Mouse (Mus musculus) induced T-regulatory cell, adult 2 months (primary cell): ENCODE measurements around the gene Irgm1.
"Not testable (repeated sequence)": the region's sequence is repeated elsewhere in the genome, so short reads cannot be mapped to it uniquely, and the experiment has no call there.

Experiments used
- DNase-seq: peaks from one replicate; pipeline ENCODE4 v3.0.0-alpha.2; 2012; ENCODE audit warnings: low read depth

The Irgm1 gene

GRCm38 (mm10) chr11:48833078-48833730, 38.3 kb downstream of the Irgm1 start:
- peak; percentile 34 for DNase-seq

GRCm38 (mm10) chr11:48831273-48831672, 40.2 kb downstream of the Irgm1 start:
- no peak for DNase-seq

GRCm38 (mm10) chr11:48830279-48830678, 41.2 kb downstream of the Irgm1 start:
- no peak for DNase-seq

- DNase-seq, result no peak
Measured at GRCm38 (mm10) chr11:48827926-48828325, 43.6 kb downstream of the Irgm1 start.

GRCm38 (mm10) chr11:48826752-48827096, 44.8 kb downstream of the Irgm1 start:
- DNase-seq, result peak; percentile 56

GRCm38 (mm10) chr11:48825979-48826751, 45.3 kb downstream of the Irgm1 start, which contains the start of the genes Trim7 and Gm12184:
Gene Trim7 (plus strand): TSS chr11:48826140.
Gene Gm12184 (minus strand): TSS chr11:48826655.
- DNase-seq, result not testable (repeated sequence)

GRCm38 (mm10) chr11:48824311-48824830, 47.1 kb downstream of the Irgm1 start:
- DNase-seq, result peak; percentile 50

GRCm38 (mm10) chr11:48823536-48823972, 47.9 kb downstream of the Irgm1 start:
- peak; percentile 94 for DNase-seq

- DNase-seq, result no peak
Measured at GRCm38 (mm10) chr11:48822768-48823512, 48.5 kb downstream of the Irgm1 start.

- DNase-seq, result not testable (repeated sequence)
Measured at GRCm38 (mm10) chr11:48821299-48821698, 50.2 kb downstream of the Irgm1 start.

- DNase-seq, result peak; percentile 64
Measured at GRCm38 (mm10) chr11:48820308-48820674, 51.2 kb downstream of the Irgm1 start.

- no peak for DNase-seq
Measured at GRCm38 (mm10) chr11:48819614-48820307, 51.7 kb downstream of the Irgm1 start.

GRCm38 (mm10) chr11:48818346-48818745, 53.1 kb downstream of the Irgm1 start:
- DNase-seq, result peak; percentile 99

- DNase-seq, result no peak
Measured at GRCm38 (mm10) chr11:48817794-48818193, 53.7 kb downstream of the Irgm1 start.

GRCm38 (mm10) chr11:48816800-48817665, 54.5 kb downstream of the Irgm1 start, which contains the start of gene Trim41:
Gene Trim41 (minus strand): TSS chr11:48817353.
- peak; percentile 99 for DNase-seq

- peak; percentile 62 for DNase-seq
Measured at GRCm38 (mm10) chr11:48816281-48816781, 55.2 kb downstream of the Irgm1 start.

GRCm38 (mm10) chr11:48815851-48816250, 55.6 kb downstream of the Irgm1 start:
- DNase-seq, result no peak

GRCm38 (mm10) chr11:48813782-48814181, 57.7 kb downstream of the Irgm1 start:
- no peak for DNase-seq
